Mouse (Mus musculus): Measurements from ENCODE around the gene Gm49398.
A peak's percentile ranks its signal among the peaks of the same experiment; 100 is the strongest.

Gm49398 gene

DNA sequence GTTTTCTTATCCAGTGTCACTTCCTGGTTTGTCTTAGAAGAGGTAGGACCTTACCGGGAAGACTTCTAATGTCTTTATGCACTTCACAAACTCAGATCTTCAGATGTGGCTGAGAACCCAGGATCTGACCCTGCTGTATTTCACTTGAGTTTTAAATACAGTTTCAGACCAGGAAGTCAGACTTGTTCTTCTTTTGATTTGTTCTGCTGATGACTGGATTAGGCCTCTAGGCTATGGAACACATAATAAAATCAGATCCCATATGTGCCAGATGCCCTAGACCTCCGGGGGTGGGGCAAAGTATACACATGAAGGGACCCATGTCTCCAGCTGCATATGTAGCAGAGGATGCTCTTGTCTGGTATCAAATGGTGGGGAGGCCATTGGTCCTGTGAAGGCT lies at the start of gene Gm49398:
TSS of gene Gm49398 (minus strand) at position 101 of the 400 bp plus-strand sequence.
- no peak for DNase-seq

GRCm38 (mm10) chr13:61255258-61255657 lies 33.4 kb downstream of the Gm49398 start, which contains the start of gene Cts8:
Gene Cts8 (minus strand): TSS chr13:61255358.
- DNase-seq = no peak

GRCm38 (mm10) chr13:61241076-61241947 lies 47.3 kb downstream of the Gm49398 start:
- DNase-seq = peak; percentile 23

- no peak for DNase-seq
Measured at GRCm38 (mm10) chr13:61203310-61203709, 85.3 kb downstream of the Gm49398 start, which contains the start of gene Cts6. Gene Cts6 (minus strand): TSS chr13:61203410.
